Mouse (Mus musculus) T-helper 1 cell (primary cell): ENCODE measurements around the gene Rps12.

Experiments
- in situ Hi-C: fragments of 300-600 bp; cut with MboI, MseI; formaldehyde crosslinking; loops from one replicate; pipeline ENCODE4 v1.15.1; 2025; ENCODE audit warnings: high pct_unique_total_duplicates

The Rps12 gene

DNA sequence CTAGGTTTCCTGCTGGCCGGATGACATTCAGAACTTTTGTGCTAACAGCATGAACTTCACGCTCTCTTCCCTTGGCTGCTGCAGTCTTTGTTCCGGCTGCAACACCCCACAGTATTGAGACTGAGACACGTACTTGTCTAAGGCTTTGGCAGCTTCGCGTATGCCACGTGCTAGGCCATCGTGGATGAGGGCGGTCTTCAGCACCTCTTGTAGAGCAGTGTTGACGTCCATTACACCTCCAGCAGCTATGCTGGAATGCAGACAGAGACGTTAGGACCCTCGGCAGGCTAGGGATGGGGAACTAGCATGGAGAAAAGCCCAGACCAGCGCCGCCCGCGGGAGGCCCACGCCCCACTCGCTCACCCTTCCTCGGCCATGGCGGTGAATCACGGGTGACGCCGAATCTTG, 440 bp downstream of the Rps12 start:
- in situ Hi-C loops = loop anchor here (25.0 kb wide), 1 partner anchor 1074 kb away; no protein-coding TSS in a partner anchor

DNA sequence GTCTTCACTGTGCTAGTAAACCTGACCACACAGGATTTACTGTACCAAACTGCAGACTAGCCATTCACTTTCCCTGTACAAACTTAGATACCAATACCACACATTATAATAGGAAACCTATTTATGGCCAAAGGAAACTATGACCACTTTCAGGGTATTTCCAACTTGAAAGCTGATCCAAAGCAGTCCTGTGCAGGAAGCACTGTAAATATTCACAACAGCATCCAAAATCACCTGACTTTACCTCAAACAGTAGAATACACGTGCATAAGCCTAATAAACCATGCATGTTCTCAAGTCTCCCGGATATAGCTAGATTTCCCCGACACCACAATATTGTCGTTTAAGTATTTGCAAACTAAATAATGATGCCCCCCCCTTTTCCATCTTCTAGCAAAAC, 1.0 kb downstream of the Rps12 start:
- in situ Hi-C loops = loop anchor here (25.0 kb wide), 1 partner anchor 1074 kb away; no protein-coding TSS in a partner anchor

GRCm38 (mm10) chr10:23785599-23785998, 1.5 kb downstream of the Rps12 start:
- in situ Hi-C loops = loop anchor here (25.0 kb wide), 1 partner anchor 1073 kb away; no protein-coding TSS in a partner anchor

DNA sequence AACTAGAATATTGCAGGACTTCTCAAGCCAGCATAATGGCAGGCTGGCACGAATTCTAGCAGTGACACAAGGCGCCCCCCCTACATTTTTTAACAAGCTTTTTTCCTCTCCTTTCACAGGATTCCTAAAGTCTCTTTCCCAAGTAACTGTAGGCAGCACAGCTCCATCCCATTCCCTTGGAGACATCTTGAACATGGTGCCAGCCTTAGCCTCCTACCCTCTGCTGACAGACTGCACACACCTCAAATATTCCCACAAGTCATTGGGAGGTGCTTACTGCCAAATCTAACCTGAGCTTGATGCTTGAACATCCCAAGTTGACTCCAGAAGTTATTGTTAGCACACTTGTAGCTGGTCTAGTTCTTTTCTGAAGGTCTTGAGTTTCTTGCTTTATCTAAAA, 3.0 kb downstream of the Rps12 start:
- in situ Hi-C loops = loop anchor here (25.0 kb wide), 1 partner anchor 1072 kb away; no protein-coding TSS in a partner anchor

GRCm38 (mm10) chr10:23783493-23783884, 3.6 kb downstream of the Rps12 start:
- in situ Hi-C loops = loop anchor here (25.0 kb wide), 1 partner anchor 1071 kb away; no protein-coding TSS in a partner anchor

- in situ Hi-C loops = loop anchor here (25.0 kb wide), 1 partner anchor 1071 kb away; no protein-coding TSS in a partner anchor
These were observed 4.1 kb downstream of the Rps12 start for GRCm38 (mm10) chr10:23782855-23783492.

DNA sequence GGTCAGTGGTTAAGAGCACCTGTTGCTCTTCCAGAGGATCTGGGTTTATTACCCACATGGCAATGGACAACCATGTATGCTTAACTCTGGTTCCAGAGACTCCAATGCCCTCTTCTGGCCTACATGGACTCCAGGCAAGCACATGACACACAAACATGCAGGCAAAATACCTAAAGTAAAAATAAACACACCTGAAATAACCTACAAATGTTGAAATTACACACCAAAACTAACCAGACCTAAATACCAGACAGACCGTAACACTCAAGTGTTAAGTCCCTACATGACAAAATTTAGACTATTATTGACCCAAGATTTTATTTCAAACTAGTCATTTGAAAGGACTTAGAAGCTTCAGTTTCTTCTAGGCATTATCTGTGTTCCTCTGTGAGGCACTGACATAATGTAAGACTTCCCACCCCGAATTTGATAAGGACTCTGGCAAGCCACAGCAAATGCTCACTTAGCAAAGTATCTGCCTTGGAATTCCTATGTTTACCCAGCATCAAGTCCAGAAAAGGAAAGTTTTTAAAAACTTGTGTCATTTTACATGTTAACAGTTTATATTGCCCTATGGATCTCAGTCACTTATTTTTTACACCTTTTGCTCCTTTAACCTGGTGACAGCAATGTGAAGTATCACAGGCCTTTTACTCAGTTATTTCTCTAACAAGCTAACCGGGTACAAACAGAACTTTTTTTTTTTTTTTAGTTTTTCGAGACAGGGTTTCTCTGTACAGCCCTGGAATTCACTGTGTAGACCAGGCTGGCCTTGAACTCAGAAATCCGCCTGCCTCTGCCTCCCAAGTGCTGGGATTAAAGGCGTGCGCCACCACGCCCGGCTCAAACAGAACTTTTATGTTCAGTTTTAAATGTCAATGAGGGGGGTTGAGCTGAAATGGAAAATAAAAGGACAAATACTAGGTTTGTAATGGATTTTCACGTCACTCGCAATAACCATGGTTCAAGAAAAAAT, 5.0 kb downstream of the Rps12 start:
- in situ Hi-C loops = loop anchor here (25.0 kb wide), 1 partner anchor 1070 kb away; no protein-coding TSS in a partner anchor

DNA sequence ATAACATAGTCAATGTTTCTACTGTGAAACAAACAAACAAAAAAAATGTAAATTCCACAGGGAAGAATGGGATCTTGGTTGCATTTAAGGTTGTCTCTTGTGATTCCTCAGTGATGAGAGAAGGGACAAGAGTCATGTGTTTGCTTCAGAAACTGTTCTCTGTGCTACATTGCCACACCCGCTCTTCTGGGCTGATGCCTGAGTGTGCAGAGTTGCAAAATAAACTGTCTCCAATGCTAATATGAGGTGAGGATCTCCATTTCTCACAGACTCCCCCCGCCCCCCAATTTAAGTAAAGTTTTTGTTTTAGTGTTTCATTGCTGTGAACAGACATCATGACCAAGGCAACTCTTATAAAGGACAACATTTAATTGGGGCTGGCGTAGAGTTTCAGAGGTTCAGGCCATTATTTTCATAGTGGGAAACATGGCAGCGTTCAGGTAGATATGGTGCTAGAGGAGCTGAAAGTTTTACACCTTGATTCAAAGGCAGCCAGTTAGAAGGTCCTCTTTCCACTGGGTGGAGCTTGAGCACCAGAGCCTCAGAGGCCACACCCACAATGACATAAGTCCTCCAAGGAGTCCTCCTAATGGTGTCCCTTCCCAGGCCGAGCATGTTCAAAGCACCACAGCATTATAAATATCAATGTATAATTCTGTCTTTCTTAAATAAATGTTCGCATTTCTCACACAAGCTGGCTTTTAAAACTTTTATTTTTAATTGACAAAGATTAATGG, 6.4 kb downstream of the Rps12 start:
- in situ Hi-C loops = loop anchor here (25.0 kb wide), 1 partner anchor 1068 kb away; no protein-coding TSS in a partner anchor

DNA sequence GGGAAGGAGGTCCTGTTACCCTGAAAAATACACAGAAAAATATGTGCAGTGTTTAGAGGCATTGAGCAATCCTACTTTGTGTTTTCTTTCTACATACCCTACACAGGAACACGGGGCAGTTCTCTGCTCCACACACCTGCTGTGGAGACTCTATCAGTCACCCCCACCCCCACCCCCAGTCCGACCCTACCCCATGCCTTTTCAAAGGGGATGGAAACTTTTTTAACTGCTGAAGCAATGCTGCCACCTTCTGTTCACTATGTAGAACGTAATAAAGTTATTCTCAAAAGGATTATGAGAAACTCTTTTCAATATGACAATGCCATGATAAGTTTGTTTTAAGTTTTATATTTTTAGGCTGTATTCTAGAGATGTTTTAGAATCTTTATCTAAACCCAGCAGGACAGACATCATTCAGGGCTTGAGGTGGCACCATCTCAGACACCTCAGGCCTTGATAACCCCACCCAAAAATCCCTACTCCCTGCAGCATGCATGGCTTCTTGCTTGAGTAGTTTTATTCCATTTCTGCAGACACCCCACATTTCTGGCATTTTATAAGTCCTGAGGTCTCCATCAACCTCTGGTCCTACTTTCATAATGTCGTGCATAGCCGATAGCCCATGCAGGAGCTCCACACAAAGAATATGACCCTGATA, 9.7 kb downstream of the Rps12 start:
- in situ Hi-C loops = loop anchor here (25.0 kb wide), 1 partner anchor 1065 kb away; no protein-coding TSS in a partner anchor

- in situ Hi-C loops = no loop called here
These were observed 32.9 kb downstream of the Rps12 start for GRCm38 (mm10) chr10:23754166-23754565.
